37 mouse cellular contexts compared by ENCODE assay signal in genomic region chrX:9256766-9257165, GRCm38 (mm10). TPM values are rescaled to one million over a fixed set of nuclear protein-coding genes. Genes with fewer than 3 reads are reported as not detected.
A peak's percentile ranks its signal among the peaks of the same experiment; 100 is the strongest.
DNase-seq lines count a peak whose midpoint lies in the region; ATAC-seq and TF ChIP-seq lines count a peak whose summit lies in the region.
"Had no signal": no experiment of that assay in that cellular context is flagged by ENCODE, and none has a peak within 500 bp of the region (broad histone marks: within the 10 kb centered on the region; RNA-seq: fewer than 3 reads in every experiment).

Gene Gm14862, minus strand, starts transcription at chrX:9256899.

- H3K4me2 ChIP-seq in heart, embryonic 11.5 days = no peak within 1 kb of the TSS; the same call in 1 of the 2 replicates
- no peak within 1 kb of the TSS; the same call in 1 of the 2 replicates for H3K4me2 ChIP-seq in liver, embryonic 11.5 days
- H3K4me2 ChIP-seq in liver, postnatal 0 days (ENCODE audit: low read depth, low read length) = peak within 1 kb of the TSS; percentile 42
- H3K4me2 ChIP-seq: embryonic facial prominence, embryonic 13.5 days; forebrain, embryonic 15.5 days; intestine, embryonic 15.5 days; limb, embryonic 15.5 days; neural tube, embryonic 15.5 days had no signal

- DNase-seq in heart, adult 11 months = no peak
- DNase-seq in liver, embryonic 11.5 days (ENCODE audit: low spot score) = no peak
- DNase-seq in liver, postnatal 0 days = no peak
- no peak for DNase-seq in adrenal gland, postnatal 10 days
- DNase-seq in cerebellum, adult 11-12 months = no peak
- no peak for DNase-seq in cerebellum, adult 8-10 months
- DNase-seq: cerebellum, adult 18-20 months; cerebellum, postnatal 25 days; embryo, embryonic 11 days; gastrocnemius, postnatal 10 days; heart, adult 18-20 months; kidney, adult 8-10 months; kidney, postnatal 10 days; left cerebral cortex, postnatal 4 days; lung, postnatal 4 days; right cerebral cortex, adult 18-20 months; right cerebral cortex, postnatal 4 days; thymus, adult 2 months had no signal

- TF ChIP-seq POLR2A in bone marrow, adult 2 months (IDR thresholded peaks at IDR 0.05; ENCODE audit: borderline replicate concordance, control insufficient read depth, low read depth, low read length) = no peak

- H3K9ac ChIP-seq in heart, embryonic 11.5 days (ENCODE audit: low read depth, low read length) = no peak within 1 kb of the TSS
- H3K9ac ChIP-seq in liver, embryonic 11.5 days (ENCODE audit: low read depth, low read length) = no peak within 1 kb of the TSS
- H3K9ac ChIP-seq in liver, postnatal 0 days (replicated peaks) = peak within 1 kb of the TSS; percentile 44; the same call in 1 of the 2 replicates
- H3K9ac ChIP-seq: embryonic facial prominence, embryonic 13.5 days; forebrain, embryonic 15.5 days; intestine, embryonic 15.5 days; limb, embryonic 15.5 days; neural tube, embryonic 15.5 days had no signal

- TF ChIP-seq CTCF in bone marrow, adult 2 months (IDR thresholded peaks at IDR 0.05; ENCODE audit: control insufficient read depth, insufficient read depth, low read length) = no peak
- TF ChIP-seq CTCF in liver, postnatal 0 days (IDR thresholded peaks at IDR 0.05; ENCODE audit: low read depth) = no peak

- no peak within 1 kb of the TSS; the same call in 1 of the 2 replicates for H3K4me3 ChIP-seq in heart, embryonic 11.5 days (ENCODE audit: low read depth, low read length)
- H3K4me3 ChIP-seq in bone marrow, adult 2 months (replicated peaks; ENCODE audit: control insufficient read depth, low read depth, low read length) = peak within 1 kb of the TSS; percentile 34
- no peak within 1 kb of the TSS; the same call in 1 of the 2 replicates for H3K4me3 ChIP-seq in liver, embryonic 11.5 days (ENCODE audit: low read depth, low read length)
- H3K4me3 ChIP-seq in liver, postnatal 0 days (ENCODE audit: low read depth, low read length) = peak within 1 kb of the TSS; percentile 37
- H3K4me3 ChIP-seq: embryonic facial prominence, embryonic 13.5 days; forebrain, embryonic 15.5 days; intestine, embryonic 15.5 days; left cerebral cortex, adult 2 months; limb, embryonic 15.5 days; midbrain, embryonic 10.5 days; neural tube, embryonic 15.5 days had no signal

- H3K4me1 ChIP-seq in heart, embryonic 11.5 days (ENCODE audit: control insufficient read depth, insufficient read depth, low read length) = no peaks in the 10 kb centered on the region
- H3K4me1 ChIP-seq in bone marrow, adult 2 months (ENCODE audit: control insufficient read depth, insufficient read depth, low read length) = no peaks in the 10 kb centered on the region
- no peaks in the 10 kb centered on the region for H3K4me1 ChIP-seq in liver, embryonic 11.5 days (replicated peaks; ENCODE audit: control insufficient read depth, insufficient read depth, low read length)
- H3K4me1 ChIP-seq in liver, postnatal 0 days (ENCODE audit: insufficient read depth) = no peaks in the 10 kb centered on the region
- H3K4me1 ChIP-seq: embryonic facial prominence, embryonic 13.5 days; forebrain, embryonic 15.5 days; intestine, embryonic 15.5 days; limb, embryonic 15.5 days; midbrain, embryonic 10.5 days; neural tube, embryonic 15.5 days had no signal

- H3K9me3 ChIP-seq in heart, embryonic 11.5 days (replicated peaks; ENCODE audit: control insufficient read depth, low read length) = no peaks in the 10 kb centered on the region
- H3K9me3 ChIP-seq in liver, embryonic 11.5 days (ENCODE audit: control insufficient read depth, low read length) = no peaks in the 10 kb centered on the region
- no peaks in the 10 kb centered on the region for H3K9me3 ChIP-seq in liver, postnatal 0 days (ENCODE audit: low read length)
- H3K9me3 ChIP-seq: embryonic facial prominence, embryonic 13.5 days; forebrain, embryonic 15.5 days; intestine, embryonic 15.5 days; limb, embryonic 15.5 days; midbrain, embryonic 10.5 days; neural tube, embryonic 15.5 days had no signal

- no peaks in the 10 kb centered on the region for H3K27me3 ChIP-seq in heart, embryonic 11.5 days (ENCODE audit: control insufficient read depth, insufficient read depth, low read length)
- no peaks in the 10 kb centered on the region for H3K27me3 ChIP-seq in liver, embryonic 11.5 days (replicated peaks; ENCODE audit: control insufficient read depth, insufficient read depth, low read length)
- H3K27me3 ChIP-seq in liver, postnatal 0 days (ENCODE audit: insufficient read depth, low read length) = no peaks in the 10 kb centered on the region
- H3K27me3 ChIP-seq: embryonic facial prominence, embryonic 13.5 days; forebrain, embryonic 15.5 days; intestine, embryonic 15.5 days; limb, embryonic 15.5 days; neural tube, embryonic 15.5 days had no signal

- WGBS in heart, embryonic 11.5 days (ENCODE audit: insufficient replicate concordance) = 71% methylated on average over 5 of the region's 5 CpGs
- WGBS in bone marrow, adult 2 months = 65% methylated on average over 5 of the region's 5 CpGs
- 59% methylated on average over 5 of the region's 5 CpGs for WGBS in liver, embryonic 11.5 days
- WGBS in liver, postnatal 0 days (ENCODE audit: insufficient replicate concordance) = 66% methylated on average over 5 of the region's 5 CpGs

- no peak within 1 kb of the TSS for H3K27ac ChIP-seq in heart, embryonic 11.5 days (ENCODE audit: low read depth, low read length)
- H3K27ac ChIP-seq in bone marrow, adult 2 months (ENCODE audit: control insufficient read depth, insufficient read depth, low read depth, low read length, poor library complexity) = no peak within 1 kb of the TSS
- H3K27ac ChIP-seq in liver, embryonic 11.5 days (ENCODE audit: low read depth, low read length) = peak within 1 kb of the TSS; percentile 48
- peak within 1 kb of the TSS; percentile 44 for H3K27ac ChIP-seq in liver, postnatal 0 days (ENCODE audit: low read depth)
- H3K27ac ChIP-seq: embryonic facial prominence, embryonic 13.5 days; forebrain, embryonic 15.5 days; intestine, embryonic 15.5 days; left cerebral cortex, adult 2 months; limb, embryonic 15.5 days; midbrain, embryonic 10.5 days; neural tube, embryonic 15.5 days had no signal

- peak; percentile 65; the same call in 1 of the 2 replicates for ATAC-seq in heart, embryonic 11.5 days (replicated peaks; ENCODE audit: insufficient number of reproducible peaks, low FRiP score, low TSS enrichment)
- peak; percentile 87 for ATAC-seq in liver, embryonic 11.5 days (replicated peaks; ENCODE audit: low FRiP score)
- peak; percentile 85 for ATAC-seq in liver, postnatal 0 days
- ATAC-seq: activated CD4-positive, CD25-positive, alpha-beta regulatory T cell, adult 4 months; forebrain, embryonic 15.5 days; hindbrain, embryonic 16.5 days; intestine, embryonic 15.5 days had no signal

- peak; percentile 91 for TF ChIP-seq EP300 in liver, postnatal 0 days (IDR thresholded peaks at IDR 0.05; ENCODE audit: low read depth)

- H3K36me3 ChIP-seq in heart, embryonic 11.5 days (ENCODE audit: control insufficient read depth, insufficient read depth, low read length) = no peaks in the 10 kb centered on the region
- H3K36me3 ChIP-seq in liver, embryonic 11.5 days (ENCODE audit: control insufficient read depth, insufficient read depth, low read length) = no peaks in the 10 kb centered on the region
- H3K36me3 ChIP-seq in liver, postnatal 0 days (replicated peaks; ENCODE audit: insufficient read depth, low read length) = no peaks in the 10 kb centered on the region
- H3K36me3 ChIP-seq: embryonic facial prominence, embryonic 13.5 days; forebrain, embryonic 15.5 days; intestine, embryonic 15.5 days; limb, embryonic 15.5 days; midbrain, embryonic 10.5 days; neural tube, embryonic 15.5 days had no signal

RNA-seq across cellular contexts. Expression of gene Gm14862, which starts in this region (rescaled TPM):
- polyA plus RNA-seq in heart, embryonic 11.5 days (2014; fragmentation: Nextera tagmentation; extraction: Ambion mirVana) = 0.56 and 0.94 TPM in 2 replicates
- polyA plus RNA-seq in bone marrow, adult 2 months (2011; ENCODE audit: insufficient read depth, insufficient read length, low replicate concordance, missing spikeins) = 2.9 TPM in 1 of 2 replicates, not detected in the other
- polyA plus RNA-seq in liver, embryonic 11.5 days (2014; fragmentation: Nextera tagmentation; extraction: Ambion mirVana) = 1.0 and 1.1 TPM in 2 replicates
- 1.4 and 1.9 TPM in 2 replicates for polyA plus RNA-seq in liver, postnatal 0 days (2015; fragmentation: Nextera tagmentation; extraction: Ambion mirVana)
- not detected for total RNA-seq in adrenal gland, postnatal 10 days (2021)
- total RNA-seq: adrenal gland, postnatal 4 days; gastrocnemius, postnatal 10 days; heart, adult 18-20 months; hematopoietic stem cell, adult 5-6 weeks; layer of hippocampus, postnatal 10 days; left cerebral cortex, adult 2 months; left cerebral cortex, postnatal 4 days; midbrain, postnatal 0 days had no signal
- polyA plus RNA-seq: embryonic facial prominence, embryonic 13.5 days; forebrain, embryonic 15.5 days; heart, postnatal 0 days; hindbrain, embryonic 16.5 days; intestine, embryonic 15.5 days; limb, embryonic 15.5 days; lung, embryonic 16.5 days; midbrain, postnatal 0 days; neural tube, embryonic 15.5 days; stomach, embryonic 14.5 days; thymus, adult 2 months; urinary bladder, adult 2 months had no signal

Comparison
In these comparisons a context has a peak if more than half of its experiments do, and no peak if none do; other contexts are left out.
1. H3K4me3 ChIP-seq: peak in bone marrow, adult 2 months (single experiment) and liver, postnatal 0 days (single experiment); none in heart, embryonic 11.5 days (single experiment) and liver, embryonic 11.5 days (single experiment).
2. Peak in ATAC-seq in heart, embryonic 11.5 days; RNA of the gene not detected or under 1 TPM.
3. H3K27ac ChIP-seq: peak in liver, embryonic 11.5 days (single experiment) and liver, postnatal 0 days (single experiment); none in heart, embryonic 11.5 days (single experiment) and bone marrow, adult 2 months (single experiment).
4. Peak in every context shown above with its lines, with median percentiles within 50 percentile points of each other: ATAC-seq.